Mouse (Mus musculus) olfactory bulb, adult 2 months (tissue): Measurements from ENCODE around the gene Mzf1. TPM values are rescaled to one million over a fixed set of nuclear protein-coding genes. Genes with fewer than 3 reads are reported as not detected.

Experiments
- H3K27ac ChIP-seq: fragments of 200-500 bp; 2 replicates; pipeline ENCODE4 v1.5.1; 2012; ENCODE audit warnings: low read depth, low read length; ENCODE audit not compliant: insufficient read depth
- H3K4me1 ChIP-seq: fragments of 200-500 bp; 2 replicates; pipeline ENCODE4 v1.6.1; 2012; ENCODE audit warnings: low read length; ENCODE audit not compliant: control insufficient read depth, insufficient read depth
- H3K4me3 ChIP-seq: fragments of 200-500 bp; 2 replicates; pipeline ENCODE4 v1.5.1; 2012; ENCODE audit warnings: mild to moderate bottlenecking, low read depth, low read length, moderate library complexity; ENCODE audit not compliant: insufficient read depth
- CTCF ChIP-seq: fragments of 200-500 bp; IDR thresholded peaks from 2 replicates; pipeline ENCODE4 v1.5.1; 2012; ENCODE audit warnings: low read depth, mild to moderate bottlenecking, low read length, moderate library complexity; ENCODE audit not compliant: insufficient read depth
- POLR2A ChIP-seq: fragments of 200-500 bp; IDR thresholded peaks from 2 replicates; pipeline ENCODE4 v1.6.1; 2012; ENCODE audit warnings: mild to moderate bottlenecking, low read depth, low read length, moderate library complexity; ENCODE audit not compliant: insufficient read depth
- WGBS: fragments of 180-500 bp; shearing (Covaris S2); methylation state at CpG from one replicate; pipeline ENCODE4 v1.1.7; 2018; 5-methylcytosine and 5-hydroxymethylcytosine counted together
- polyA plus RNA-seq: library from polyadenylated mRNA; stranded (reverse); fragments of >200 nt; gene quantifications from 2 replicates; pipeline ENCODE4 v1.2.4, GENCODE M21; 2012; ENCODE audit warnings: low replicate concordance; ENCODE audit not compliant: missing spikeins, insufficient read depth, insufficient read length

The Mzf1 gene
- polyA plus RNA-seq, 1 experiment, result not detected

GRCm38 (mm10) chr7:13046084-13046483, 8.5 kb downstream of the Mzf1 start:
- Histone ChIP-seq H3K4me3 (no peak overlapping the region), H3K4me1 (peaks cover 15% of the 10 kb centered on the region), H3K27ac (no peak overlapping the region)
- WGBS, result 5% methylated on average over 2 of the region's 2 CpGs
- no peak for TF ChIP-seq CTCF
- TF ChIP-seq POLR2A, result no peak

- Histone ChIP-seq H3K4me3 (peak overlapping the region; percentile 49), H3K4me1 (peaks cover 15% of the 10 kb centered on the region), H3K27ac (0 out of 2 replicates have a peak overlapping the region, but pooled peaks have one; percentile 4)
- TF ChIP-seq CTCF (no peak), POLR2A (no peak)
- WGBS, result 8% methylated on average over 23 of the region's 23 CpGs
Measured at GRCm38 (mm10) chr7:13044254-13044625, 10.3 kb downstream of the Mzf1 start.

DNA sequence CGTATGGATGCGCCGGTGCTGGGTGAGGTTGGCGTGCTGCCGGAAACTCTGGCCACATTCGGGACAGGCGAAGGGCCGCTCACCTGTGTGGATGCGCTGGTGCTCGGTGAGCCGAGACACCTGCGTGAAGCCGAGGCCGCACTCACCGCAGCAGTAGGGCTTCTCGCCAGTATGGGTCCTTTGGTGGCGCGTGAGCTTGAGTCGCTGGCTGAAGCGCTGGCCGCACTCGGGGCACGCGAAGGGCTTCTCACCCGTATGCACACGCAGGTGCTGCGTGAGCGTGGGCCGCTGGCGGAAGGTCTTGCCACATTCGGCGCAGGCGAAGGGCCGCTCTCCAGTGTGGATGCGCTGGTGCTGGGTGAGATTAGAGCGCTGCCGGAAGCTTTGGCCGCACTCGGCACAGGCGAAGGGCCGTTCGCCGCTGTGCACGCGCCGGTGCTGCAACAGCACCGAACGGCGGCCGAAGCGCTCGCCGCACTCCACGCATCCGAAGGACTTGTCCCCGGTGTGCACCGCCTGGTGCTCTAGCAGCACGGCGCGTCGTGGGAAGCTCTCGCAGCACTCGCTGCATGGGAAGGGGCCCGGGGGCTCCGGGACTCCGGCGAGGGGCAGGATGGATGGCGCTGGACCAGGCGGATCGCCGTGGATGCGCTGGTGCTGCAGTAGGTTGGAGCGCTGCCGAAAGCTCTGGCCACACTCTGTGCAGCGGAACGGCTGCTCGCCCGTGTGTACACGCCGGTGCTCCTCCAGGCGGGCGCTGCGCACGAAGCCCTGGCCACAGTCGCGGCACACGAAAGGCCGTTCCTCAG, 10.9 kb downstream of the Mzf1 start:
- H3K27ac ChIP-seq, result 0 out of 2 replicates have a peak overlapping the region, but pooled peaks have one; percentile 4
- peak overlapping the region; percentile 49 for H3K4me3 ChIP-seq
- peaks cover 19% of the 10 kb centered on the region for H3K4me1 ChIP-seq
- WGBS, result 9% methylated on average over 88 of the region's 88 CpGs
- TF ChIP-seq CTCF, result no peak
- peak; percentile 16; the same call in 1 of the 2 replicates for TF ChIP-seq POLR2A

GRCm38 (mm10) chr7:13043120-13043444, 11.5 kb downstream of the Mzf1 start:
- Histone ChIP-seq H3K4me3 (peak overlapping the region; percentile 49; the same call in 1 of the 2 replicates), H3K4me1 (peaks cover 19% of the 10 kb centered on the region), H3K27ac (no peak overlapping the region)
- 71% methylated on average over 16 of the region's 16 CpGs for WGBS
- TF ChIP-seq CTCF (no peak), POLR2A (no peak)

- H3K27ac ChIP-seq, result no peak overlapping the region
- 85% methylated on average over 6 of the region's 6 CpGs for WGBS
- TF ChIP-seq CTCF, result no peak
- no peak for TF ChIP-seq POLR2A
- peaks cover 19% of the 10 kb centered on the region for H3K4me1 ChIP-seq
- no peak overlapping the region for H3K4me3 ChIP-seq
Measured at GRCm38 (mm10) chr7:13042511-13042910, 12.1 kb downstream of the Mzf1 start.

DNA sequence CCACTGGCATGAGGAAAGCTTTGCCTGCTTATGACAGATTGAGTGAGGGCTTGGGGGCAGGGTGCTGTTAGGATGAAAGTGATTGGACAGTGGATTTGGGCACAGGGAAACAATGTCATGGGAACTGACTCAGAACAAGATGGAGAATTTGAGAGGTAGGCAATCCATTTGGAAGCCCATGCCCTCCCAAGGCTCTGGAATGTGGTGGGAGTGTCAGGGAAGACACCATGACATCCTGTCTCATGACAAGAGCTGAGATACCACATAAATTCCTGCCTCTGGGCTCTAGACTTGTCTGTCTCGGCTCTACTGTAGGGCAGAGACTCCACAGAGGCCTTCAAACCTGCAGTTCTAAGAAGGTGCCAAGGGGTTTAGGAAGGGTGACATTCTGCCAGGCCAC, 13.3 kb downstream of the Mzf1 start:
- H3K4me1 ChIP-seq, result peaks cover 19% of the 10 kb centered on the region
- no peak overlapping the region for H3K27ac ChIP-seq
- TF ChIP-seq CTCF (no peak), POLR2A (no peak)
- no peak overlapping the region for H3K4me3 ChIP-seq
- WGBS, result 84% methylated on average over 1 of the region's 1 CpGs

GRCm38 (mm10) chr7:13039181-13039580, 15.4 kb downstream of the Mzf1 start:
- no peak overlapping the region for H3K27ac ChIP-seq
- WGBS, result 54% methylated on average over 1 of the region's 1 CpGs
- H3K4me1 ChIP-seq, result peaks cover 26% of the 10 kb centered on the region
- no peak for TF ChIP-seq POLR2A
- no peak for TF ChIP-seq CTCF
- H3K4me3 ChIP-seq, result peak overlapping the region; percentile 80; the same call in 1 of the 2 replicates

- Histone ChIP-seq H3K4me1 (peaks cover 23% of the 10 kb centered on the region), H3K4me3 (peak overlapping the region; percentile 80), H3K27ac (peak overlapping the region; percentile 87)
- no peak for TF ChIP-seq CTCF
- no peak for TF ChIP-seq POLR2A
- WGBS, result 11% methylated on average over 15 of the region's 15 CpGs
Measured at GRCm38 (mm10) chr7:13038621-13039169, 15.9 kb downstream of the Mzf1 start.

GRCm38 (mm10) chr7:13037901-13038555, 16.5 kb downstream of the Mzf1 start, which contains the start of gene Ube2m:
Gene Ube2m (minus strand): TSS chr7:13038275.
- WGBS, result 1% methylated on average over 65 of the region's 65 CpGs

DNA sequence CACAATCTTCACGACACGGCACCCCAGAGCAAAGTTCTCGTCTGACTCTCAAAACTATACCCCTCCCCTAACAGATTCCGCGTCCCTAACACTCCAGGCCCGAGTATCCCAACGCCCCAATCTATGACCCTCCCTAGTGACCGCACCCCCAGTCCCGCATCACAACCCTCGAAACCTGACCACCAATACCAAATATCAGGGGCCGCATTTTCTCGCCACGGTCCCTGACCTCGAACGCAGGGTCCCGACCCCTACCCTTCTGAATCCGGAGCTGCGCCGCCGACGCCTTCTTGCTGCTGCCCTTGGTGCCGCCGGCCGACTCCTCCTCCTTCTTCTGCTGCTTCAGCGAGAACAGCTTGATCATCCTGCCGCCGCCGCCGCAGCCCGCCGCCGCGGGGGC, 17.2 kb downstream of the Mzf1 start:
- TF ChIP-seq CTCF (no peak), POLR2A (no peak)
- Histone ChIP-seq H3K4me3 (peak overlapping the region; percentile 80), H3K4me1 (peaks cover 17% of the 10 kb centered on the region), H3K27ac (peak overlapping the region; percentile 60)
- WGBS, result under 1% methylated on average over 31 of the region's 33 CpGs

More at GRCm38 (mm10) chr7:13037901-13038555, 16.5 kb downstream of the Mzf1 start, which contains the start of gene Ube2m:
- H3K4me1 ChIP-seq, result peaks cover 17% of the 10 kb centered on the region
- peak within 1 kb of the TSS; percentile 80 for H3K4me3 ChIP-seq
- TF ChIP-seq CTCF (no peak), POLR2A (peak; percentile 96)
- H3K27ac ChIP-seq, result peak within 1 kb of the TSS; percentile 98
